Mouse (Mus musculus): ENCODE measurements around the gene Ints1.

- no peak for TF ChIP-seq CTCF (conservative IDR thresholded peaks at IDR 0.05; ENCODE audit: low read length)
- TF ChIP-seq NANOG (IDR thresholded peaks at IDR 0.05; ENCODE audit: borderline replicate concordance, low read length), result no peak
Measured at GRCm38 (mm10) chr5:139734016-139734415, 41.5 kb downstream of the Ints1 start.

Data from E14TG2a.4 (cell line).